8 mouse cellular contexts compared by ENCODE assay signal in the genomic region with DNA sequence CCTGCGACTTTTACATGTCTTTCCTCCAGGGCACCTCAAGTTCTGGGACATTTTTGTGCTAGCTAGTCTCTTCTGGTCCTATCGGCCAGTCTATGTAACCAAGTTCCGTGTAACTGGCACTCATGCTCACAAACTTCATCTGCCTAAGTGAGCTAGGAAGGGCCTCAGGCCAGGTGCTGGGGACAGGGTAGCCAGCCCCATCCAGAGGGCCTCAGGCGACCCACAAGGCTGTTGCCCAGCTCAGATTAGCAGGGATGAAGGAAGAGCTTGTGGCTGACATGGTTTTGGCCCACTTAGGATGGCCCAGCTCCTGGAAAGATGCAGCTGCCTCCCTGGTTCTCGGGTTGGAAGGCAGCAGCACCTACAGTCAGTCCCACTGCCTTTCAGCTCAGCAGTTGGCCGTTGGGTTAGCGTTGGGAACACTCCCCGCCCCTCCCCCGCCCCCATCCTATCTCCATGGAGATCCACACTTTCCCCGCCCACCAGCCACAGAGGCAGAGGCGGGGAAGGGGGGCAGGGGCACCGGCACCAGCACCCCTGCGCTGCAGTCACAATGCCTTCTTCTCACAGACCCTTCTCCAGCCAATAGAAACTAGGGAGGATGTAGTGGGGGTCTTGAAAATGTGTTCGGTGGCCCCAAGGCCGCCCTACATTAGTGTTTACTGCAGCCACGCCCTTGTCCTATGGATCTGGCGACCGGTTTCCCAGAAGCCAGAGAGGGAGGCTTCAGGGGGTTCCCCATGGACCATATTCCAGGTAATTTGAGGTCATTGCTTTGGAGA. TPM values are rescaled to one million over a fixed set of nuclear protein-coding genes. Genes with fewer than 3 reads are reported as not detected.
DNase-seq lines count a peak whose midpoint lies in the region; ATAC-seq lines count a peak whose summit lies in the region.

No protein-coding gene starts in this region.

- ATAC-seq in forebrain, embryonic 12.5 days (ENCODE audit: low FRiP score): peak; percentile 91

- peak overlapping the region; percentile 56; the same call in 1 of the 2 replicates for H3K9ac ChIP-seq in forebrain, embryonic 12.5 days

- H3K27me3 ChIP-seq in heart, embryonic 10.5 days (ENCODE audit: insufficient read depth, poor library complexity, severe bottlenecking): no peaks in the 10 kb centered on the region
- H3K27me3 ChIP-seq in forebrain, embryonic 12.5 days: no peaks in the 10 kb centered on the region

- H3K4me3 ChIP-seq in heart, embryonic 10.5 days: peak overlapping the region; percentile 58
- peak overlapping the region; percentile 34 for H3K4me3 ChIP-seq in forebrain, embryonic 12.5 days (replicated peaks)

- DNase-seq in heart, embryonic 10.5 days (ENCODE audit: low spot score): peak; percentile 88
- DNase-seq in heart, adult 8-10 months (ENCODE audit: low spot score): no peak
- DNase-seq in MN1 (ENCODE audit: low spot score): peak; percentile 72
- DNase-seq in layer of hippocampus, adult 9-11 months: peak; percentile 69
- peak; percentile 14 for DNase-seq in lung, postnatal 14 days
- peak; percentile 66 for DNase-seq in right cerebral cortex, postnatal 4 days
- DNase-seq in urinary bladder, postnatal 25 days (ENCODE audit: low spot score): no peak

- peak overlapping the region; percentile 81 for H3K27ac ChIP-seq in heart, embryonic 10.5 days
- H3K27ac ChIP-seq in forebrain, embryonic 12.5 days: peak overlapping the region; percentile 93

- peaks cover 52% of the 10 kb centered on the region for H3K4me1 ChIP-seq in heart, embryonic 10.5 days
- H3K4me1 ChIP-seq in forebrain, embryonic 12.5 days: peaks cover 33% of the 10 kb centered on the region

- H3K4me2 ChIP-seq in forebrain, embryonic 12.5 days: peak overlapping the region; percentile 64

- no peaks in the 10 kb centered on the region for H3K9me3 ChIP-seq in heart, embryonic 10.5 days
- no peaks in the 10 kb centered on the region for H3K9me3 ChIP-seq in forebrain, embryonic 12.5 days

- peaks cover 2% of the 10 kb centered on the region for H3K36me3 ChIP-seq in heart, embryonic 10.5 days
- H3K36me3 ChIP-seq in forebrain, embryonic 12.5 days (replicated peaks): peaks cover 8% of the 10 kb centered on the region

- WGBS in heart, embryonic 10.5 days: 8% methylated on average over 18 of the region's 18 CpGs
- 4% methylated on average over 18 of the region's 18 CpGs for WGBS in forebrain, embryonic 12.5 days

RNA-seq across cellular contexts. Expression of gene H1fx, which starts 12.5 kb away (rescaled TPM):
- polyA plus RNA-seq in heart, embryonic 10.5 days (2016; fragmentation: Nextera tagmentation; extraction: Ambion mirVana): 11.1 and 18.7 TPM in 2 replicates
- 1 to 10 TPM in 2 of 4 experiments, under 1 TPM in 2; 0.80 to 1.4 (median 1.2) TPM for total RNA-seq in heart, adult 8-10 months (2022)
- 47.5 and 97.0 TPM in 2 replicates for polyA plus RNA-seq in forebrain, embryonic 12.5 days (2016; fragmentation: Nextera tagmentation; extraction: Ambion mirVana)

RNA-seq across cellular contexts. Expression of gene Rab7, which starts 51.1 kb away (rescaled TPM):
- 217 and 229 TPM in 2 replicates for polyA plus RNA-seq in heart, embryonic 10.5 days (2016; fragmentation: Nextera tagmentation; extraction: Ambion mirVana)
- 100 to 1,000 TPM; 276 to 300 (median 281) TPM for total RNA-seq in heart, adult 8-10 months (2022)
- 206 and 217 TPM in 2 replicates for polyA plus RNA-seq in forebrain, embryonic 12.5 days (2016; fragmentation: Nextera tagmentation; extraction: Ambion mirVana)

Comparison
In these comparisons a context has a peak if more than half of its experiments do, and no peak if none do; other contexts are left out.
1. DNase-seq: peak in heart, embryonic 10.5 days (single experiment), MN1 (single experiment), layer of hippocampus, adult 9-11 months (single experiment), lung, postnatal 14 days (single experiment) and right cerebral cortex, postnatal 4 days (single experiment); none in heart, adult 8-10 months (single experiment) and urinary bladder, postnatal 25 days (single experiment).